Mouse (Mus musculus) bone marrow, adult 2 months (tissue): Measurements from ENCODE around the gene Cpne5.

ENCODE experiments used
- CTCF ChIP-seq: fragments of 200-500 bp; IDR thresholded peaks from 2 replicates; pipeline ENCODE4 v1.5.1; 2011; ENCODE audit warnings: low read length, control low read depth; ENCODE audit not compliant: control insufficient read depth, insufficient read depth
- POLR2A ChIP-seq: fragments of 200-500 bp; IDR thresholded peaks from 2 replicates; pipeline ENCODE4 v1.6.1; 2011; ENCODE audit warnings: low read depth, mild to moderate bottlenecking, control low read depth, low read length, borderline replicate concordance; ENCODE audit not compliant: control insufficient read depth

- TF ChIP-seq CTCF (no peak), POLR2A (no peak)
These were observed 17.3 kb downstream of the Cpne5 start for GRCm38 (mm10) chr17:29220631-29221030.
